Mouse (Mus musculus): ENCODE measurements around the gene Atf7. TPM values are rescaled to one million over a fixed set of nuclear protein-coding genes. Genes with fewer than 3 reads are reported as not detected.

Gene Atf7
- total and polyA plus RNA-seq, 2 experiments from 2014 or later = 16.2 to 20.6 TPM

DNA sequence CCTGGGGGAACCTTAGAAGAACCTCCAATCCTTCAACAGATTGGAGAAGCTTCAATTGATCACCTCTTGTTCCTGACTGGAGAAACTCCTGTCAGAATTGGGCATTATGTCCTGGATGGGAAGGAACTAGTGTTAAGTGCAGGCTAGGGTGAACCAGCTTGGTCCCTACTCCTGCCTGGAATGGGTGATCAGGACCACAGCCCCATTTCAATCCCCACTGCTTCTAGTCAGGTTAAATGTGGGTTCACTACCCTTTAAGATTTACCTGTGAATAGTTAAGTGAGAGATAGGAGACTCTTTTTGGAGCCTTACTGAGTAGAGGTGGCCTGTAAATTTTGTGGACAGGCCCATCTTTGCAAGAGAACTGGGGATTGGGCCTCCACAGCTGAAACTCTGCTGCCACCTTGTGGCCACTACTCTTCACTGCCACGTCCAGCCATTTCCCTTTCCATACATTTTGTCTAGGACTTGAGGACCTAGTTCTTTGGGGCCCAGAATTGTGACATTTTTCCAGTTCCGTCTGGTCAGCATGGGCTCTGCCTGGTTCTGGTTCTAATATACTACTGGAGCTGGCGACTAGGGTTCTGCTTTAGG lies 100.3 kb downstream of the Atf7 start, which contains the start of gene Npff:
Gene Npff (minus strand): TSS at position 51 of the 594 bp plus-strand sequence.
- WGBS = 7% methylated on average over 3 of the region's 3 CpGs
- H3K9ac ChIP-seq (replicated peaks; ENCODE audit: low read depth, low read length) = no peak within 1 kb of the TSS

GRCm38 (mm10) chr15:102521480-102521879 lies 103.8 kb downstream of the Atf7 start:
- no peak overlapping the region for H3K9ac ChIP-seq (replicated peaks; ENCODE audit: low read depth, low read length)
- peaks cover 39% of the 10 kb centered on the region for H3K36me3 ChIP-seq (replicated peaks; ENCODE audit: control insufficient read depth, insufficient read depth, low read length)

More for the DNA sequence above, 100.3 kb downstream of the Atf7 start, which contains the start of gene Npff:
- Histone ChIP-seq H3K4me3 (ENCODE audit: low read depth, low read length) (no peak within 1 kb of the TSS), H3K4me2 (ENCODE audit: low read depth, low read length) (no peak within 1 kb of the TSS), H3K4me1 (ENCODE audit: control insufficient read depth, insufficient read depth) (peaks cover 6% of the 10 kb centered on the region), H3K27me3 (ENCODE audit: control insufficient read depth, insufficient read depth, low read length) (no peaks in the 10 kb centered on the region), H3K36me3 (replicated peaks; ENCODE audit: control insufficient read depth, insufficient read depth, low read length) (peaks cover 70% of the 10 kb centered on the region), H3K27ac (ENCODE audit: low read depth) (no peak within 1 kb of the TSS; the same call in 1 of the 2 replicates), H3K9me3 (replicated peaks; ENCODE audit: control insufficient read depth, low read length) (no peaks in the 10 kb centered on the region)
- DNase-seq (ENCODE audit: low spot score) (peak; percentile 82), ATAC-seq (ENCODE audit: insufficient read depth, low read depth) (peak; percentile 40; the same call in 1 of the 2 replicates)
- peak; percentile 94 for TF ChIP-seq CTCF (IDR thresholded peaks at IDR 0.05; ENCODE audit: low read depth)
- TF ChIP-seq EP300 (IDR thresholded peaks at IDR 0.05; ENCODE audit: low read depth) = no peak

DNA sequence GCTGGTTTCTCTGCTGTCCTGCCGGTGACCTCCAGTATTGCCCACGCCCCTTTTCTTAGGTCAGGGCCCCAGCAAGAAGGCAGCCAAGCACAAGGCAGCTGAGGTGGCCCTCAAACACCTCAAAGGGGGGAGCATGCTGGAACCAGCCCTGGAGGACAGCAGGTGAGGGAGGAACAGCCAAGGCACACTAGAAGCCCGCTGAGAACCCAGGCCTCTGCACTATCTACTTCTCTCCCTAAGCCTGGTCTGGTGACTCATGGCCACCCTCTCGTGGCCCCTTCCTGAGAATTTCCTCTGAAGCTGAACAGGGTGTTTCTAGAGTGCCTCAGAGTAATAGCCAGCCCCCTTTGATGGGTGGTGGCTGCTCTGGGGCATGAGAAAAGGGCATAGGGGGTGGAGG lies 104.8 kb downstream of the Atf7 start:
- H3K27me3 ChIP-seq (ENCODE audit: control insufficient read depth, insufficient read depth, low read length) = no peaks in the 10 kb centered on the region
- no peak overlapping the region for H3K9ac ChIP-seq (replicated peaks; ENCODE audit: low read depth, low read length)
- H3K4me1 ChIP-seq (ENCODE audit: control insufficient read depth, insufficient read depth) = peaks cover 22% of the 10 kb centered on the region
- H3K4me2 ChIP-seq (ENCODE audit: low read depth, low read length) = no peak overlapping the region
- no peak overlapping the region for H3K4me3 ChIP-seq (ENCODE audit: low read depth, low read length)
- 42% methylated on average over 4 of the region's 4 CpGs for WGBS
- H3K27ac ChIP-seq (ENCODE audit: low read depth) = peak overlapping the region; percentile 99
- DNase-seq (ENCODE audit: low spot score) (peak; percentile 47), ATAC-seq (ENCODE audit: insufficient read depth, low read depth) (no peak)
- H3K36me3 ChIP-seq (replicated peaks; ENCODE audit: control insufficient read depth, insufficient read depth, low read length) = peaks cover 29% of the 10 kb centered on the region
- TF ChIP-seq EP300 (IDR thresholded peaks at IDR 0.05; ENCODE audit: low read depth) (no peak), CTCF (IDR thresholded peaks at IDR 0.05; ENCODE audit: low read depth) (no peak)
- H3K9me3 ChIP-seq (replicated peaks; ENCODE audit: control insufficient read depth, low read length) = no peaks in the 10 kb centered on the region

More at GRCm38 (mm10) chr15:102521480-102521879, 103.8 kb downstream of the Atf7 start:
- ATAC-seq (ENCODE audit: insufficient read depth, low read depth) (no peak), DNase-seq (ENCODE audit: low spot score) (no peak)
- WGBS = 74% methylated on average over 4 of the region's 4 CpGs
- H3K27ac ChIP-seq (ENCODE audit: low read depth) = no peak overlapping the region
- TF ChIP-seq CTCF (IDR thresholded peaks at IDR 0.05; ENCODE audit: low read depth) = no peak
- TF ChIP-seq EP300 (IDR thresholded peaks at IDR 0.05; ENCODE audit: low read depth) = no peak
- no peak overlapping the region for H3K4me2 ChIP-seq (ENCODE audit: low read depth, low read length)
- no peaks in the 10 kb centered on the region for H3K9me3 ChIP-seq (replicated peaks; ENCODE audit: control insufficient read depth, low read length)
- H3K27me3 ChIP-seq (ENCODE audit: control insufficient read depth, insufficient read depth, low read length) = no peaks in the 10 kb centered on the region
- no peak overlapping the region for H3K4me3 ChIP-seq (ENCODE audit: low read depth, low read length)
- peaks cover 19% of the 10 kb centered on the region for H3K4me1 ChIP-seq (ENCODE audit: control insufficient read depth, insufficient read depth)

DNA sequence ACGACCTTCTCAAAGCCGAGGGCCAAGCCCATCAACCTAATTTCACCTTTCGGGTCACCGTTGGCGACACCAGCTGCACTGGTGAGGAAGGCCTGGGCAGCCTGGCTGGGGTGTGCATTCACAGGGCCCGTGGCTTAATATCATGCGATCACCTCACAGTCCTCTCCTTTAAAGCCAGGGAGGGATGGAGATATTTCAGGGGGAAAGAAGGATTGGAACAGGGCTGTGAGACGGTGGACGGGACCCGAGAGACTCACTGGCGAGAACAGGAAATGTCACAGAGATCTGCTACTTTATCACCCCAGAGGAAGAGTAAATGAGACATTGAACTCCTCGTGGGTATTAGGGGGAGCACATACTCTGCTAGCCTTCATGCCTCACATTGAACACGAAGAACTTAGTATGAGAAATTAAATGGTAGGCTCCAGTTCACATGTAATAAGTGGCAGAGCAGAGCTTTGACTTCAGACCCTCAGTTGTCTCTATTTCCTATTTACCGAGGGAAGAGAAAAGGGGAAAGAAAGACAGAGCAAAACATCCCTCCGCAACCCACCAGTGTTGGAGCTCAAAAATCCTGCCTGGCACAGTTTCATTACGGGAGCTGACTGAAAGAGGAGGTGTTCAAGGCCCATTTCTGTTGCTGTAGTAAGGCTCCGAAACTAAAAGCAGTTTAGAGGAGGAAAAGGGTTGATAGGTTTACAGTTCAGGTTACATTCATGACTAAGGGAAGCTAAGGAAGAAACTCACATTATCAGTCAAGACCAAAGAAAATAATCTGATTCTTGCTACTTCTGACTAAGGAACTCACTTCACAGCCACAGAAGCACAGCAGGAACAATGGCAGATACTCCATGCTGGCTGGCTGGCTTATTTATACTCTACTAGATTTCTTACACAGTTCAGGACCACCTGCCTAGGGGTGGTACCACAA lies 105.8 kb downstream of the Atf7 start:
- WGBS = 50% methylated on average over 16 of the region's 17 CpGs
- no peak for ATAC-seq (ENCODE audit: insufficient read depth, low read depth)

GRCm38 (mm10) chr15:102518859-102519201 lies 106.4 kb downstream of the Atf7 start:
- WGBS = 9% methylated on average over 9 of the region's 9 CpGs
- DNase-seq (ENCODE audit: low spot score) (no peak), ATAC-seq (ENCODE audit: insufficient read depth, low read depth) (no peak)
- Histone ChIP-seq H3K9ac (replicated peaks; ENCODE audit: low read depth, low read length) (peak overlapping the region; percentile 79), H3K27me3 (ENCODE audit: control insufficient read depth, insufficient read depth, low read length) (no peaks in the 10 kb centered on the region), H3K9me3 (replicated peaks; ENCODE audit: control insufficient read depth, low read length) (no peaks in the 10 kb centered on the region), H3K4me3 (ENCODE audit: low read depth, low read length) (peak overlapping the region; percentile 61), H3K4me1 (ENCODE audit: control insufficient read depth, insufficient read depth) (peaks cover 23% of the 10 kb centered on the region), H3K4me2 (ENCODE audit: low read depth, low read length) (peak overlapping the region; percentile 93), H3K27ac (ENCODE audit: low read depth) (peak overlapping the region; percentile 99), H3K36me3 (replicated peaks; ENCODE audit: control insufficient read depth, insufficient read depth, low read length) (peaks cover 21% of the 10 kb centered on the region)
- no peak for TF ChIP-seq CTCF (IDR thresholded peaks at IDR 0.05; ENCODE audit: low read depth)
- TF ChIP-seq EP300 (IDR thresholded peaks at IDR 0.05; ENCODE audit: low read depth) = no peak

More for the DNA sequence above, 105.8 kb downstream of the Atf7 start:
- Histone ChIP-seq H3K9ac (replicated peaks; ENCODE audit: low read depth, low read length) (peak overlapping the region; percentile 79), H3K9me3 (replicated peaks; ENCODE audit: control insufficient read depth, low read length) (no peaks in the 10 kb centered on the region), H3K4me3 (ENCODE audit: low read depth, low read length) (peak overlapping the region; percentile 61), H3K4me2 (ENCODE audit: low read depth, low read length) (peak overlapping the region; percentile 93), H3K4me1 (ENCODE audit: control insufficient read depth, insufficient read depth) (peaks cover 23% of the 10 kb centered on the region), H3K27ac (ENCODE audit: low read depth) (peak overlapping the region; percentile 99), H3K36me3 (replicated peaks; ENCODE audit: control insufficient read depth, insufficient read depth, low read length) (peaks cover 26% of the 10 kb centered on the region), H3K27me3 (ENCODE audit: control insufficient read depth, insufficient read depth, low read length) (no peaks in the 10 kb centered on the region)
- TF ChIP-seq CTCF (IDR thresholded peaks at IDR 0.05; ENCODE audit: low read depth) (no peak), EP300 (IDR thresholded peaks at IDR 0.05; ENCODE audit: low read depth) (no peak)
- DNase-seq (ENCODE audit: low spot score) = no peak

All from heart, postnatal 0 days (tissue).